Mouse (Mus musculus): ENCODE results near the gene Gm10999. TPM values are rescaled to one million over a fixed set of nuclear protein-coding genes. Genes with fewer than 3 reads are reported as not detected.
"Not testable (repeated sequence)": the region's sequence is repeated elsewhere in the genome, so short reads cannot be mapped to it uniquely, and the experiment has no call there.

Gene Gm10999
- polyA plus RNA-seq (2015; fragmentation: Nextera tagmentation; extraction: Ambion mirVana), result not detected in 2 replicates

DNA sequence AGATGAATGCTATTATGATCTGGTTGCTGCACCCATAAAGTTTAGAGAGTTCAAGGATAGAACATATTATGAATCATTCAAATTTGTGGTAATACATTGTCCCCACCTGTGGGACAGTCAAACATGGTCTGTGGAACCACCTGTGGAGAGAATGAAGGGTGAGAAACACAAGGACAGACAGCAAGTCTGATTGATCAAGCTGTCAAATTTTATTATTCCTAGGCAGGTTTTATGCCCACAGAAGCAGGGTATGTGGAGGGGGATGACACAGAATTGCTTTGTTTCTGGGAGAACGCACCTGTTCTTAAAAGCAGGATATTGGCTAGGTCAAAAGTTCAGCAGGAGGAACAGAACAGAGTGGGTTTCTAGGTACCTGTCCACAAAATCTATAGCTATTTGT is at the start of gene Gm10999:
Gm10999 (minus strand) TSS at position 101 of the 400 bp plus-strand sequence.
- no peak for ATAC-seq (ENCODE audit: insufficient read depth, low FRiP score, low read depth)
- no peak within 1 kb of the TSS for H3K4me2 ChIP-seq

DNA sequence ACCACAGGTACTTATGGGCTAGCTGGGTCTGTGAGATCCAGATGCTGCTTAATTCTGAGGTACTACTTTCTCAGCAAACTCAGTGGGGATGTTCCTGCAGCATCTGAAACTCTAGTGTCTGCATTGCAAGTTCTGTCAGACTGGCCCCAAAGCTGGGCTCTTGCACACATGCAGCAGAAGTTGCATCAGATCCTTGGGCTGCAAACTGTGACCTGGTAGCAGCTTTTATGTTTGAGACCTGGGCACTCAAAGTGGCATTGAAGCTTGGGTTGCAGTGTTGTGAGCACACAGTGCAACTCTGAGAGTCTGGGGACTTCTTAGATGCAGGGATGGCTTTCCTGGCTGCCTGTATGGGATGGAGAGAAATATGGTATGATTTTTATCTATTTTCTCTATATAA is 2.0 kb upstream of the Gm10999 start:
- ATAC-seq (ENCODE audit: insufficient read depth, low FRiP score, low read depth), result no peak
- H3K4me1 ChIP-seq, result no peaks in the 10 kb centered on the region
- H3K9ac ChIP-seq, result no peak overlapping the region

More for the DNA sequence above, at the start of gene Gm10999:
- Histone ChIP-seq H3K27ac (no peak within 1 kb of the TSS), H3K27me3 (replicated peaks) (no peaks in the 10 kb centered on the region), H3K9ac (no peak within 1 kb of the TSS), H3K9me3 (no peaks in the 10 kb centered on the region), H3K36me3 (no peaks in the 10 kb centered on the region), H3K4me1 (no peaks in the 10 kb centered on the region), H3K4me3 (replicated peaks) (no peak within 1 kb of the TSS)
- WGBS, result 68% methylated on average over 1 of the region's 1 CpGs

DNA sequence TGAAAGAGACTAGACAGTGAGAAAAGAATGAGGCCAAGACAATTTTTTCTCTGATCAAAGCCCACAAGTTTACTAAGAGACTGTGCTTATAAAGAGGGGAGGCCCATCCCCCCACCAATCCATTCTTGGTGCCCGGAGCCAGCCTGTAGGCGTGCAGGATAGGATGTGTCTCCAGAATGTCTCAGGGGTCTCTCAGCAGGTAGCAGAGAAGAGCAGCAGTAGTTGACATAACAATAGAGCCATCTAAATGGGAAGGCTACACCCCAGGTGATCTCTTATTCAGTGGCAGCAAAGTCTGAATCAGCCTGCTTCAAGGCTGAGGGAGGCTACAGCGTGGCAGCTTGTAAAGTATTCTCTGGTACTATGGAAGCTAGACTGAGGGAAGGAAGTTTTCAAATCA is 15.7 kb downstream of the Gm10999 start:
- not testable (repeated sequence) for H3K36me3 ChIP-seq; H3K9ac ChIP-seq; H3K4me1 ChIP-seq; H3K9me3 ChIP-seq; H3K4me2 ChIP-seq; H3K27me3 ChIP-seq (replicated peaks); H3K27ac ChIP-seq; H3K4me3 ChIP-seq (replicated peaks); ATAC-seq (ENCODE audit: insufficient read depth, low FRiP score, low read depth)
- WGBS, result 61% methylated on average over 3 of the region's 3 CpGs

More for the DNA sequence above, 2.0 kb upstream of the Gm10999 start:
- H3K27me3 ChIP-seq (replicated peaks), result no peaks in the 10 kb centered on the region
- no peaks in the 10 kb centered on the region for H3K36me3 ChIP-seq
- no peak overlapping the region for H3K27ac ChIP-seq
- no peaks in the 10 kb centered on the region for H3K9me3 ChIP-seq
- H3K4me3 ChIP-seq (replicated peaks), result no peak overlapping the region
- no peak overlapping the region for H3K4me2 ChIP-seq

Other genes with a start within 250 kb of the Gm10999 start
- not detected in 2 replicates for gene Ccdc7a, start 66.1 kb downstream of the Gm10999 start, polyA plus RNA-seq (2015; fragmentation: Nextera tagmentation; extraction: Ambion mirVana)
- not detected in 2 replicates for gene Ccdc7b, start 64.5 kb downstream of the Gm10999 start, polyA plus RNA-seq (2015; fragmentation: Nextera tagmentation; extraction: Ambion mirVana)
- gene 2610044O15Rik8, start 102.7 kb upstream of the Gm10999 start, polyA plus RNA-seq (2015; fragmentation: Nextera tagmentation; extraction: Ambion mirVana), result 19.1 and 20.9 TPM in 2 replicates